Mouse (Mus musculus) megakaryocyte, embryonic 14.5 days (primary cell): ENCODE results near the gene Psmb10. TPM values are rescaled to one million over a fixed set of nuclear protein-coding genes. Genes with fewer than 3 reads are reported as not detected.
A peak's percentile ranks its signal among the peaks of the same experiment; 100 is the strongest.
"Not testable (repeated sequence)": the region's sequence is repeated elsewhere in the genome, so short reads cannot be mapped to it uniquely, and the experiment has no call there.

Experiments used
- H3K27me3 ChIP-seq: replicated peaks from 2 replicates; pipeline ENCODE3; 2012; ENCODE audit warnings: inconsistent platforms
- H3K36me3 ChIP-seq: replicated peaks from 2 replicates; pipeline ENCODE3; 2012; ENCODE audit warnings: low read length, inconsistent platforms, mixed read lengths
- H3K4me1 ChIP-seq: 2 replicates; pipeline ENCODE4 v1.6.1; 2012; ENCODE audit warnings: inconsistent platforms
- H3K4me3 ChIP-seq: replicated peaks from 2 replicates; pipeline ENCODE3; 2012; ENCODE audit warnings: moderate library complexity, mild to moderate bottlenecking, inconsistent platforms
- H3K9me3 ChIP-seq: 2 replicates; pipeline ENCODE4 v1.6.1; 2012; ENCODE audit warnings: inconsistent platforms
- FLI1 ChIP-seq: IDR thresholded peaks from 2 replicates; pipeline ENCODE4 v1.6.1; 2012; ENCODE audit warnings: low read length, inconsistent platforms, mixed read lengths
- GATA1 ChIP-seq: IDR thresholded peaks from 3 replicates; pipeline ENCODE4 v1.6.1; 2012; ENCODE audit warnings: mixed read lengths, low read length, inconsistent platforms, borderline replicate concordance
- polyA plus RNA-seq: library from polyadenylated mRNA; stranded (reverse); fragments of >175 nt; gene quantifications from 2 replicates; pipeline ENCODE4 v1.2.3, GENCODE M21; 2012; ENCODE audit warnings: low replicate concordance; ENCODE audit not compliant: insufficient read depth

Psmb10 gene
- polyA plus RNA-seq: 63.8 and 341 TPM in 2 replicates

DNA sequence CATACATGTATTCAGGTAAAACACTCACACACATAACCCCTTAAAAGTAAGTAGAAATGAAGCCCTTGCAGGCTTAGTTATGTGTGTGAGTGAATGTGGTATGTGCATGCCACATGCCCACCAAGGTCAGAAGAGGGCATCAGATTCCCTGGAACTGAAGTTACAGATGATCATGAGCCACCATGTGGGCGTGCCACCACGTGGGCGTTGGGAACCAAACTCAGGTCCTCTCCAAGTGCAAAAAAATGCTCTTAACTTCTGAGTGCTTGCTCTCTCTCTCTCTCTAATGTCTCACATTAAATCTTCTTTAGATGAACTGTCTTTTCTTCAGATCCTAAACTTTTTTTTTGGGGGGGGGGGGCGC, at the start of gene Psmb10:
TSS of gene Psmb10 (minus strand) at position 139 of the 364 bp plus-strand sequence.
- H3K4me1 ChIP-seq: peaks cover 70% of the 10 kb centered on the region
- no peaks in the 10 kb centered on the region for H3K27me3 ChIP-seq
- no peaks in the 10 kb centered on the region for H3K9me3 ChIP-seq
- TF ChIP-seq GATA1 (no peak), FLI1 (no peak)
- H3K36me3 ChIP-seq: peaks cover 45% of the 10 kb centered on the region
- peak within 1 kb of the TSS; percentile 100 for H3K4me3 ChIP-seq

DNA sequence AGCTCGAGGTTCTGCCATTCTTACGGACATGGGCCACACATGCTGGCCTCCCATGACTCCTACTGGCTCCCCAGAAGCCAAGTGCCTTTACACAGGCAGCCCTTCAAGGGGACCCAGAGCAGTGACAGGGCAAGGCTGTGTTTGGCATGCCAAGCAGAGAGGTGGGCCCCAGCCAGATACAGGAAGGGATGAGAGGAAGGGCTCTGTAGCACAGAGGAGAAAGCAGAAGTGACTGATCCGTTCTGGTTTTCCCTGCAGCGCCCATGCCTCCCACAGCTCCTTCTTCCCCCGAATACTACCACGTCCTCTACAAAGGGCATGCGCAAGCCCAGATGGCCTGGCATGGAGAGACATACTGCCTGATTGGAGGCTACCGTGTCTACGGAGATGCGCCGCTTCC, 45.2 kb upstream of the Psmb10 start:
- not testable (repeated sequence) for H3K36me3 ChIP-seq, H3K9me3 ChIP-seq, H3K4me3 ChIP-seq
- Histone ChIP-seq H3K4me1 (peaks cover 17% of the 10 kb centered on the region), H3K27me3 (peaks cover 26% of the 10 kb centered on the region)

DNA sequence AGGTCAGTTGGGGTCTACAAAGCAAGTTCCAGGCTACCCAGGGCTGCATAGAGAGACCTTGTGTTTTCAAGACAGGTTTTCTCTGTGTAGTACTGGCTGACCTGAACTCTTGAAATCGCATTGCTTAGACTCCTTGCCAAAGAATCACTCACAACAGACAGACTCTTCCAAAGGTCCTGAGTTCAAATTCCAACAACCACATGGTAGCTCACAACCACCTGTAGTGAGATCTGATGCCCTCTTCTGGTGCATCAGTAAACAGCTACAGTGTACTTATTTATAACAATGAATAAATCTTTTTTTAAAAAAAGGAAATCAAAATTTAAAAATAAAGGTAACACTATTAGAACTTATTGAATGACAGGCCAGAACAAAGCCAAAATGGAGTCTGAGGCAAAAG, 42.9 kb upstream of the Psmb10 start:
- Histone ChIP-seq H3K27me3 (peaks cover 15% of the 10 kb centered on the region), H3K36me3 (no peaks in the 10 kb centered on the region), H3K9me3 (0 out of 2 replicates have a peak, but pooled peaks cover 5% of the 10 kb centered on the region), H3K4me3 (no peak overlapping the region), H3K4me1 (peaks cover 24% of the 10 kb centered on the region)
- TF ChIP-seq FLI1 (no peak), GATA1 (no peak)

DNA sequence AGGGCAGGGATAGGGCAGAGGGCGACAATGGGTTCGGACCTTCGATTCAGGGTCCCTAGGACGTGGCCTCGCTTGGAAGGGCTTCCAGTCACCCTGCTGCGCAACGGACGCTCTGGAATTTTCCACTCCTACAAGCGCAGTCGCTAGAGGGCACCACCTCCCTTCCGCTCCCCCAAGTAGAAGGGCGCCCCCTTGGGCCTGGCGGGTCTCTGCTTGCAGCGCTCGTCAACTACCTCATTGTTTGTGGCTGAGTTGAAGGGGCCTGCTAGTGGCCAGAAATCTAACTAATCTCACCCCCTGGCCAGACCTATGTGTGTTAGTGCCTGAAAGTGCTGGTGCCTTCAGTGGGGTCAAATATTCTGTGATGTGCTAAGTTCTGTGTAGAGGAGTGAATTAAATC, 41.1 kb upstream of the Psmb10 start, which contains the start of gene Dpep3:
TSS of gene Dpep3 (minus strand) at position 105 of the 400 bp plus-strand sequence.
- peaks cover 12% of the 10 kb centered on the region for H3K27me3 ChIP-seq
- peak within 1 kb of the TSS; percentile 38 for H3K4me3 ChIP-seq
- H3K4me1 ChIP-seq: peaks cover 24% of the 10 kb centered on the region
- H3K36me3 ChIP-seq: no peaks in the 10 kb centered on the region
- 0 out of 2 replicates have a peak, but pooled peaks cover 5% of the 10 kb centered on the region for H3K9me3 ChIP-seq
- TF ChIP-seq FLI1 (no peak), GATA1 (no peak)

DNA sequence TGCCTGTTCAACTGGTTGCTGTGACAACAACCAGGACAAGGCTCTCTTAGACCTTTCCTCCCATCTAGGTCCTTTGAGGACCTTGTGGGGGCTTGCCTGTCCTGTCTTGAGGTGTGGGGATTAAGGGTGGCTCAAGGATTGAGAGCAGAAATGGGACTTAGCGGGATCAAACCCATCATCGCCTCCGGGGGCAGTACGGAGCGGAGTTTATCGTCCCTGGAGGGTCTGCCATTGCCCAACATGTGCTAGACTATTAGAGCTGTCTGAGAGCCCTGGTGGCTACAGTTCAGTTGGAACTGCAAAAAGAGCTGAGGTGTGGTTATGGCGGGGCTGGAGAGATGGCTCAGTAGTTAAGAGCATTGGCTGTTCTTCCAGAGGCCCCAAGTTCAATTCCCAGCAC, 37.1 kb upstream of the Psmb10 start:
- no peak for TF ChIP-seq FLI1
- no peak for TF ChIP-seq GATA1
- Histone ChIP-seq H3K36me3 (no peaks in the 10 kb centered on the region), H3K4me3 (no peak overlapping the region), H3K4me1 (peaks cover 8% of the 10 kb centered on the region), H3K9me3 (0 out of 2 replicates have a peak, but pooled peaks cover 5% of the 10 kb centered on the region), H3K27me3 (peaks cover 18% of the 10 kb centered on the region)

DNA sequence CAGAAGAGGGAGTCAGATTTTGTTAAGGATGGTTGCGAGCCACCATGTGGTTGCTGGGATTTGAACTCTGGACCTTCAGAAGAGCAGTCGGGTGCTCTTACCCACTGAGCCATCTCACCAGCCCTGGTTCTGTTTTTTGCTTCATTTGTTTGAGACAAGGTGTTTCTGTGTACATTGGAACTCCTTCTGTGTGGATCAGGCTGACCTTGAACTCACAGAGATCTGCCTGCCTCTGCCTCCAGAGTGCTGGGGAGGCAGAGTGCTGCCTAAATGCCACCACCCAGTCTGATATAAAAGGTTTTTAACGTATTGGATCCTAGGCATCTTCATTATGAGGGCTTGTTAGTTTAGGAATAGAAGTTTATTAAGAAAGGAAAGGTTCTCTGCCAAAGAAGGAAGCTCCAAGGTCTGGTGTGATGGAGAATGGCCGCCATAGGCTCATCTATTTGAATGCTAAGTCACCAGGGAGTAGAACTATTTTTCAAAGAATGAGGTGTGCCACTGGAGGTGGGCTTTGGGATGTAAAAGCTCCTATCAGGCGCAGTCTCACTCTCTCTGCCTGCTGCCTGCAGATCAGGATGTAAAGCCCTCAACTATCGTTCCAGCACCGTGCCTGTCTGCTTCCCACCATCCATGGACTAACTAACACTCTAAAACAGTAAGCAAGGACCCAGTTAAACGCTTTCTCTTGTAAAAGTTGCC, 32.9 kb upstream of the Psmb10 start:
- H3K36me3 ChIP-seq: no peaks in the 10 kb centered on the region
- H3K4me1 ChIP-seq: peaks cover 18% of the 10 kb centered on the region
- TF ChIP-seq GATA1: no peak
- no peak overlapping the region for H3K4me3 ChIP-seq
- no peaks in the 10 kb centered on the region for H3K9me3 ChIP-seq
- peaks cover 12% of the 10 kb centered on the region for H3K27me3 ChIP-seq

DNA sequence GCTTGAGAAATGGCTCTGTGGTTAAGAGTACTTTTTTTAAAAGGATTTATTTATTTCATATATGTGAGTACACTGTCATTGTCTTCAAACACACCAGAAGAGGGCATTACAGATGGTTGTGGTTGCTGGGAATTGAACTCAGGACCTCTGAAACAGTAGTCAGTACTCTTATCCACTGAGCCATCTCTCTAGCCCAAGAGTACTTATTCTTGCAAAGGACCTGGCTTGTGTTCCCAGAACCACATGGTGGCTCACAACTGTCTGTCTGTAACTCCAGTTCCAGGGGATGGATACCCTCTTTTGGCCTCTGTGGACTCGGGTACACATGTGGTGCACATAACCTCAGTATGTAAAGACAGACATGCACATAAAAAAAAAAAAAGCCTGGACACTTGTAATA, 31.1 kb upstream of the Psmb10 start:
- peaks cover 36% of the 10 kb centered on the region for H3K4me1 ChIP-seq
- no peaks in the 10 kb centered on the region for H3K9me3 ChIP-seq
- no peaks in the 10 kb centered on the region for H3K36me3 ChIP-seq
- H3K27me3 ChIP-seq: peaks cover 20% of the 10 kb centered on the region
- TF ChIP-seq FLI1: no peak
- no peak for TF ChIP-seq GATA1
- no peak overlapping the region for H3K4me3 ChIP-seq

DNA sequence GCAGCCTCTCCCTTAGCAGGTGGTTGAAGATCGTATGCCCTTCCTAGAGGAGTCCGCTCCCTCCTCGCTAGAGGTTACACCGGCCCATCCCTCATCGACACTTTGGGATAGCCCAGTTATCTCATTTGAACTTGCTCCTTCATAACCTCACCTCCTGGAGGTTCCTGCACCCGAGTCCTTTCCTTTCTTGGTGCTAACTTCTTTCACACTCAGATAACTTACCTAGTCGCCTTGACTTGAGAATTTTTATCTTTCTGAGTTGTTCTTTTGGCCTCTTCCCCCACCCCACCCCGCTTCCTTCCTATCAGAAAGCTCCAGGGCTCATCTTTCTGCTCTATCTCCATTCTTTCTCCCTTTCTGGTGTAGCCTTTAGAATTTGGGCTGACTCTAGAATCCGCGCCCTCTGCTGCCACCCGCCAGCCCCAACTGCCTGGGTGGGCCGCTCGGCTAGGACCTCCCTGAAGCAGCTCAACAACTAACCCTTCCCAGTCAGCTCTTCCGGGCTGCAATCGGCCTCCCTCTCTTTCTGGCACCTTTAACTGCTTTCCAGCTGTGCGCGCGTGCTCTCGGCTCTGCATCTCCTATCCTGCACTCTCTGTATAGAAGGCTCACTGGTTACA, 28.6 kb upstream of the Psmb10 start:
- no peaks in the 10 kb centered on the region for H3K36me3 ChIP-seq
- H3K9me3 ChIP-seq: no peaks in the 10 kb centered on the region
- H3K4me1 ChIP-seq: peaks cover 53% of the 10 kb centered on the region
- H3K4me3 ChIP-seq: peak overlapping the region; percentile 94
- TF ChIP-seq FLI1: no peak
- no peak for TF ChIP-seq GATA1
- H3K27me3 ChIP-seq: peaks cover 32% of the 10 kb centered on the region

DNA sequence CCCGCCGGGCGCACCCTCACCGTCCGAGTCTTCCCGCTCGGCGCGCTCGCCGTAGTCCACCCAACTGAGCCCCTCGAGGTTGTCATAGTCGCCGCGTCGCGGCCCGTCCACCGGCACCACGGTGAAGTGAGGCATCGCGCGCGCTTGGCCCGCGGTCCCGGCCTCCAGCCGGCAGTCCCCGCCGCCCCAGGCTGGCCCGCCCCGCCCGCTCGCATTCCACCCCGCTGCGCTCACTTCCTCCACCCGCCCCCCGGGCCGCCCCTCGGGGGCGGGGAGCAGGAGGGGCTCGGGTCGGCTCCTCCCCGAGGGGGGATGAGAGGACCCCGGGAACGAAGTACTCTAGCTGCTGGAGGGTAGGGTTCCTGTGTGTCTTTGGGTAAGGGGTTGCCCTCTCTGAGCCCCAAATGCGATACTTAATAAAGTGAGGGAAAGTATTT, 27.7 kb upstream of the Psmb10 start, which contains the start of gene Slc12a4:
TSS of gene Slc12a4 (minus strand) at position 193 of the 437 bp plus-strand sequence.
- Histone ChIP-seq H3K9me3 (no peaks in the 10 kb centered on the region), H3K4me1 (peaks cover 61% of the 10 kb centered on the region), H3K4me3 (peak within 1 kb of the TSS; percentile 94), H3K36me3 (no peaks in the 10 kb centered on the region), H3K27me3 (peaks cover 36% of the 10 kb centered on the region)
- no peak for TF ChIP-seq GATA1
- no peak for TF ChIP-seq FLI1

DNA sequence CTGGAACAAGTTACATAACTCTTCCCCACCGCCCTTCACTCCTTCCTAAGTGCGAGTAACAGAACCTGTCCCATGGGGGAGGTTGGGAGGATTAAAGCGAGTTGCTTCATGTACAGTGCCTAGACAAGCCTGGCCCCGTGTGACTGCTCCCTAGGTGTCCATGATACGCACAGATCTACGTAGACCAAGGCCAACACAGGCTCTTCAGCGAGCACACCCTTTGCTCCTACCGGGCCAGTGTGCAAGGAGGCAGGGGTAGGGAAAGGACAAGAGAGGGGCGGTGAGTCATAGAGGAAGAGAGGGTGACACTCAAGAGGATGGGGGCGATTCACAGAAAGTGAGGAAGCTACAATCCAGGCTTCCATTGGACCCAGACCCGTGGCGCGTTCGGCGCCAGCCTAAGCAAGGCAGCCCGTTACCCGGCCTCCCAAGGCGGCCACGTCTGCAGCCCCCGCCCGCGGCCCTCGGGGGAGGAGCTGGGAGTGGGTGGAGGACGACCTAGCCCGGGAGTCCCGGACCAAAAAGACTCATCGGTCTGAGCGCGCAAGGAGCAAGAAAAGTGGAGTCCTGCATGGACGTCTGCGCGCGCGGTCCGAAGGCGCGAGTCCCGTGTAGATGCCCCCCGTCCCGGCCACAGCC, 27.1 kb upstream of the Psmb10 start:
- Histone ChIP-seq H3K36me3 (peaks cover 1% of the 10 kb centered on the region), H3K27me3 (peaks cover 37% of the 10 kb centered on the region), H3K9me3 (no peaks in the 10 kb centered on the region), H3K4me3 (peak overlapping the region; percentile 94), H3K4me1 (peaks cover 67% of the 10 kb centered on the region)
- TF ChIP-seq FLI1: no peak
- TF ChIP-seq GATA1: no peak
